Mouse (Mus musculus) liver, postnatal 0 days (tissue): ENCODE measurements around the gene Selp.

Experiments
- CTCF ChIP-seq: sonication (generic); IDR thresholded peaks from 2 replicates; pipeline ENCODE4 v1.5.1; 2016; ENCODE audit warnings: antibody characterized with exemption, low read depth
- EP300 ChIP-seq: IDR thresholded peaks from 2 replicates; pipeline ENCODE4 v1.6.1; 2016; ENCODE audit warnings: antibody characterized with exemption, low read depth, mild to moderate bottlenecking

GRCm38 (mm10) chr1:164073091-164073490 is 42.0 kb upstream of the Selp start:
- TF ChIP-seq CTCF: no peak
- TF ChIP-seq EP300: no peak
